Mouse (Mus musculus): ENCODE results near the gene Gpc5.

DNA sequence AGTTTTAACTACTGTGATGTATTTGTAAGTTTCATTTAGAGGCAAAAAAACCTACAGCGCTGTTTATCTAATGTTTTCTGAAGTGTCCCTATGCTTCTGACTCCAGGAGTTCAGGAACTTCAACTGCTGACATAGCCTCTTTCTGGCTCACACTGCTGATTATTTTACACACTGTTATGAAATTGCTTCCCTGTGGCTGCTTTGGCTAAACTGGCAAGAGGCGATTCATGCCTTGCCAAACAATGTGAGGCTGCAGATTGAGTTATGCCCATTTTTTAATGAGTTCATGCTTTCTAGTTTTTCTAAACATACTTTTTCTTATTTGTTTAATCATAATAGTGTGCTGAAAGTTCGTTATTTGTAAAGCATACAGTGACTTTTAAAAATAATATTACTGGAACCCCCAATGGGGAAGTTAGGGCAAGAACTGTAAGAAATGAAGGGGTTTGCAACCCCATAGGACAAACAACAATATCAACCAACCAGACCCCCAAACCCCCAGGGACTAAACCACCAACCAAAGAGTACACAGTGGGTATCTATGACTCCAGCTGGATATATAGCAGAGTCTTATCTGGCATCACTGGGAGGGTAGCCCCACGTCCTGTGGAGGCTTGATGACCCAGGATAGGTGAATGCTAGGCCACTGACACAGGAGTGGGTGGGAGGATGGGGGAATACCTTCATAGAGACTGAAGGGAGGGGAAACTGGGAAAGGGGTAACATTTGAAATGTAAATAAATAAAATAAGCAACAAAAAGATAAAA is 454.7 kb downstream of the Gpc5 start:
- TF ChIP-seq POLR2A (IDR thresholded peaks at IDR 0.05; ENCODE audit: insufficient read depth, low read depth, low read length): no peak
- TF ChIP-seq CTCF (IDR thresholded peaks at IDR 0.05; ENCODE audit: insufficient read depth, low read depth, low read length): no peak

Data from olfactory bulb, adult 2 months (tissue).